Mouse (Mus musculus) lung, postnatal 36 days (tissue): Measurements from ENCODE around the gene Nid1.
"Not testable (repeated sequence)": the region's sequence is repeated elsewhere in the genome, so short reads cannot be mapped to it uniquely, and the experiment has no call there.

Source experiments
- DNase-seq: peaks from one replicate; pipeline ENCODE4 v3.0.0; 2022; ENCODE audit warnings: mixed read lengths

Gene Nid1

GRCm38 (mm10) chr13:13454249-13454648 lies 16.9 kb downstream of the Nid1 start:
- not testable (repeated sequence) for DNase-seq

- DNase-seq: not testable (repeated sequence)
These were observed 18.5 kb downstream of the Nid1 start for GRCm38 (mm10) chr13:13455632-13456492.

- peak; percentile 7 for DNase-seq
These were observed 20.9 kb downstream of the Nid1 start for GRCm38 (mm10) chr13:13458138-13458737.

GRCm38 (mm10) chr13:13460521-13461138 lies 23.3 kb downstream of the Nid1 start:
- DNase-seq: no peak

- DNase-seq: no peak
These were observed 24.3 kb downstream of the Nid1 start for GRCm38 (mm10) chr13:13461446-13462192.

GRCm38 (mm10) chr13:13463949-13464348 lies 26.6 kb downstream of the Nid1 start:
- DNase-seq: no peak

GRCm38 (mm10) chr13:13467249-13467648 lies 29.9 kb downstream of the Nid1 start:
- not testable (repeated sequence) for DNase-seq

GRCm38 (mm10) chr13:13468513-13468912 lies 31.2 kb downstream of the Nid1 start:
- DNase-seq: no peak

- peak; percentile 18 for DNase-seq
These were observed 34.0 kb downstream of the Nid1 start for GRCm38 (mm10) chr13:13471334-13471757.

- DNase-seq: not testable (repeated sequence)
These were observed 37.1 kb downstream of the Nid1 start for GRCm38 (mm10) chr13:13474464-13474863.

- DNase-seq: no peak
These were observed 37.6 kb downstream of the Nid1 start for GRCm38 (mm10) chr13:13474991-13475390.

- no peak for DNase-seq
These were observed 39.2 kb downstream of the Nid1 start for GRCm38 (mm10) chr13:13476568-13476967.

GRCm38 (mm10) chr13:13477046-13477445 lies 39.7 kb downstream of the Nid1 start:
- DNase-seq: no peak

- DNase-seq: no peak
These were observed 42.6 kb downstream of the Nid1 start for GRCm38 (mm10) chr13:13479986-13480385.

- peak; percentile 48 for DNase-seq
These were observed 43.7 kb downstream of the Nid1 start for GRCm38 (mm10) chr13:13481033-13481432.

- DNase-seq: no peak
These were observed 44.7 kb downstream of the Nid1 start for GRCm38 (mm10) chr13:13481875-13482674.

- DNase-seq: no peak
These were observed 47.0 kb downstream of the Nid1 start for GRCm38 (mm10) chr13:13484351-13484751.

GRCm38 (mm10) chr13:13484883-13485282 lies 47.5 kb downstream of the Nid1 start:
- DNase-seq: no peak

- DNase-seq: peak; percentile 41
These were observed 48.3 kb downstream of the Nid1 start for GRCm38 (mm10) chr13:13485682-13486081.

- peak; percentile 30 for DNase-seq
These were observed 50.5 kb downstream of the Nid1 start for GRCm38 (mm10) chr13:13487851-13488250.

GRCm38 (mm10) chr13:13489861-13490260 lies 52.5 kb downstream of the Nid1 start:
- DNase-seq: no peak

GRCm38 (mm10) chr13:13492151-13492550 lies 54.8 kb downstream of the Nid1 start:
- peak; percentile 36 for DNase-seq
